In genomic region chr8:86083346-86083745, GRCm38 (mm10) we compare ENCODE assay signal across 16 mouse cellular contexts.
DNase-seq lines count a peak whose midpoint lies in the region; ATAC-seq lines count a peak whose summit lies in the region.
"Had no signal": no experiment of that assay in that cellular context is flagged by ENCODE, and none has a peak within 500 bp of the region (broad histone marks: within the 10 kb centered on the region; RNA-seq: fewer than 3 reads in every experiment).

No protein-coding gene starts in this region.

- intact Hi-C loops in heart, postnatal 36 days (cut with DNase I) = no loop called here

- DNase-seq in cerebellum, postnatal 25 days = peak; percentile 29 to 61
- DNase-seq in cerebellum, adult 9-11 months = no peak
- peak; percentile 3 to 10 for DNase-seq in heart, postnatal 36 days
- DNase-seq in ovary, adult 18-20 months (ENCODE audit: low spot score) = peak; percentile 4
- no peak for DNase-seq in ovary, postnatal 14 days (ENCODE audit: low spot score)
- DNase-seq in lung, postnatal 25 days (ENCODE audit: low spot score) = peak; percentile 4
- no peak for DNase-seq in layer of hippocampus, postnatal 36 days
- DNase-seq: thymus, postnatal 25 days had no signal

- no peaks in the 10 kb centered on the region for H3K4me1 ChIP-seq in heart, embryonic 12.5 days (replicated peaks)
- H3K4me1 ChIP-seq: forebrain, embryonic 13.5 days; kidney, embryonic 15.5 days; liver, embryonic 15.5 days; neural tube, embryonic 15.5 days had no signal

- H3K4me3 ChIP-seq in heart, embryonic 12.5 days = no peak overlapping the region
- H3K4me3 ChIP-seq: forebrain, embryonic 13.5 days; kidney, embryonic 15.5 days; limb, embryonic 12.5 days; liver, embryonic 15.5 days; neural tube, embryonic 15.5 days had no signal

- H3K36me3 ChIP-seq in heart, embryonic 12.5 days = no peaks in the 10 kb centered on the region
- H3K36me3 ChIP-seq: kidney, embryonic 15.5 days; limb, embryonic 12.5 days; liver, embryonic 15.5 days; neural tube, embryonic 15.5 days had no signal

- H3K4me2 ChIP-seq in heart, embryonic 12.5 days = no peak overlapping the region
- H3K4me2 ChIP-seq: forebrain, embryonic 13.5 days; kidney, embryonic 15.5 days; limb, embryonic 12.5 days; liver, embryonic 15.5 days; neural tube, embryonic 15.5 days had no signal

- no peak overlapping the region for H3K27ac ChIP-seq in heart, embryonic 12.5 days (ENCODE audit: poor library complexity, severe bottlenecking)
- H3K27ac ChIP-seq: forebrain, embryonic 13.5 days; kidney, embryonic 15.5 days; limb, embryonic 12.5 days; liver, embryonic 15.5 days; neural tube, embryonic 15.5 days; stomach, postnatal 0 days had no signal

- no peaks in the 10 kb centered on the region for H3K27me3 ChIP-seq in heart, embryonic 12.5 days (replicated peaks)
- H3K27me3 ChIP-seq: forebrain, embryonic 13.5 days; kidney, embryonic 15.5 days; limb, embryonic 12.5 days; liver, embryonic 15.5 days; neural tube, embryonic 15.5 days had no signal

- no peak overlapping the region for H3K9ac ChIP-seq in heart, embryonic 12.5 days
- H3K9ac ChIP-seq: forebrain, embryonic 13.5 days; kidney, embryonic 15.5 days; limb, embryonic 12.5 days; liver, embryonic 15.5 days; neural tube, embryonic 15.5 days had no signal

- WGBS in heart, embryonic 12.5 days = 62% methylated on average over 4 of the region's 4 CpGs

- ATAC-seq in heart, embryonic 12.5 days (ENCODE audit: insufficient number of reproducible peaks, low FRiP score) = no peak
- ATAC-seq: forebrain, embryonic 13.5 days; inflammation-experienced regulatory T-cells, adult 6 months had no signal

- H3K9me3 ChIP-seq in heart, embryonic 12.5 days (replicated peaks) = no peaks in the 10 kb centered on the region
- H3K9me3 ChIP-seq: forebrain, embryonic 13.5 days; kidney, embryonic 15.5 days; limb, embryonic 12.5 days; liver, embryonic 15.5 days; neural tube, embryonic 15.5 days had no signal

Comparison
In these comparisons a context has a peak if more than half of its experiments do, and no peak if none do; other contexts are left out.
1. DNase-seq: peak in cerebellum, postnatal 25 days (2 of 2), heart, postnatal 36 days (2 of 2), ovary, adult 18-20 months (single experiment) and lung, postnatal 25 days (single experiment); none in cerebellum, adult 9-11 months (single experiment), ovary, postnatal 14 days (single experiment) and layer of hippocampus, postnatal 36 days (0 of 2).